Mouse (Mus musculus) midbrain, embryonic 16.5 days (tissue): ENCODE data around the gene Pold2. TPM values are rescaled to one million over a fixed set of nuclear protein-coding genes. Genes with fewer than 3 reads are reported as not detected.

Experiments used
- ATAC-seq: fragments of 200-750 bp; cut with Nextera tagmentation; 2 replicates; pipeline ENCODE4 v1.8.0; 2017; ENCODE audit warnings: moderate TSS enrichment
- H3K27ac ChIP-seq: fragments of 300-500 bp; sonication (generic); 2 replicates; pipeline ENCODE4 v1.5.1; 2014; ENCODE audit warnings: mild to moderate bottlenecking, low read length, mixed read lengths
- H3K27me3 ChIP-seq: fragments of 300-500 bp; sonication (generic); 2 replicates; pipeline ENCODE4 v1.6.1; 2014; ENCODE audit warnings: low read depth, low read length, mixed read lengths; ENCODE audit not compliant: control insufficient read depth, insufficient read depth
- H3K36me3 ChIP-seq: fragments of 300-500 bp; sonication (generic); 2 replicates; pipeline ENCODE4 v1.6.1; 2014; ENCODE audit warnings: mild to moderate bottlenecking, low read length, moderate library complexity, mixed read lengths; ENCODE audit not compliant: control insufficient read depth, insufficient read depth
- H3K4me1 ChIP-seq: fragments of 300-500 bp; sonication (generic); 2 replicates; pipeline ENCODE4 v1.6.1; 2014; ENCODE audit warnings: mild to moderate bottlenecking, low read length, mixed read lengths; ENCODE audit not compliant: control insufficient read depth, insufficient read depth
- H3K4me2 ChIP-seq: fragments of 300-500 bp; sonication (generic); 2 replicates; pipeline ENCODE4 v1.6.1; 2014; ENCODE audit warnings: mild to moderate bottlenecking, low read length, mixed read lengths
- H3K4me3 ChIP-seq: fragments of 300-500 bp; sonication (generic); 2 replicates; pipeline ENCODE4 v1.5.1; 2014; ENCODE audit warnings: low read depth, mild to moderate bottlenecking, low read length, moderate library complexity, mixed read lengths
- H3K9ac ChIP-seq: fragments of 300-500 bp; sonication (generic); 2 replicates; pipeline ENCODE4 v1.6.1; 2014; ENCODE audit warnings: low read depth, low read length, mixed read lengths
- H3K9me3 ChIP-seq: fragments of 300-500 bp; sonication (generic); replicated peaks from 2 replicates; pipeline ENCODE4 v1.6.1; 2014; ENCODE audit warnings: mild to moderate bottlenecking, low read length, mixed read lengths; ENCODE audit not compliant: control insufficient read depth, poor library complexity, severe bottlenecking
- WGBS: fragments of 180-500 bp; shearing (Covaris S2); extraction: QIAGEN DNeasy Blood & Tissue Kit; methylation state at CpG from one replicate; pipeline ENCODE4 v1.1.7; 2014; 5-methylcytosine and 5-hydroxymethylcytosine counted together
- polyA plus RNA-seq: library from polyadenylated mRNA; unstranded; fragments of >200 nt; fragmentation: Nextera tagmentation; extraction: Ambion mirVana; gene quantifications from 2 replicates; pipeline ENCODE4 v1.2.1, GENCODE M21; 2015

Gene Pold2
- polyA plus RNA-seq, 1 experiment from 2014 or later, result 57.4 TPM

DNA sequence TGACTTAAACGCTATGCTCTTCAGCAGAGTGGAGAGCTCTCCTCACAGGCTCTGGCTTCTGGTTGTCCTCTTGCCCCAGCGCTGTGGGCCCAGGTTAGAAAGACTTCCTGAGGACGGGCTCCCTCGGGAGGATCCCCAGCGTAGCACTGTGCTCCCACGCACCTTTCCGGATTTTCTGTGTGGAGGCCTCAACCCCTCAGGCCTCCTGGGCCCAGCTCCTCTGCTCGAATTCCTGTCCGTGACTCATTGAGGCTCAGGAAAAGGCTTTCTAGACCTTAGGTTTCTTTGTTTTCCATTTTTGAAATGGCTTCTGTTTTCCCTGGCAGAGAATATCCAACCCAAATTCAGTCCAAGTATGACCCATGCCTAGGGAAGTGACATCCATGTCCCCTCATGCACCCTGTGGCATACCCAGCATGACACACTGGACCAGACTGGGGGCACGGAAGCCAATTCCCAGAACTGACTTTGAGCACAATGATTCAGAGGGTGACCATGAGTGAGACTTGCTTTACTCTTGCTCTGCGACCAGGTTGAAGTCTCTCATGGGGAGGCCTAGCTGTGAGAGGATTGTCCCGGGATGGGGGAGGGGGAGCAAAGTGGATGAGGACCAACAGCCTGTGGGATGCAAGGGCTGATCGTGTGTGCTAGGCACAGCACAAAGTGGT, 18.1 kb downstream of the Pold2 start:
- H3K27ac ChIP-seq, result no peak overlapping the region
- no peak for ATAC-seq
- H3K9ac ChIP-seq, result no peak overlapping the region
- no peak overlapping the region for H3K4me2 ChIP-seq
- peaks cover 5% of the 10 kb centered on the region; the same call in 1 of the 2 replicates for H3K4me1 ChIP-seq
- WGBS, result 87% methylated on average over 13 of the region's 13 CpGs
- H3K36me3 ChIP-seq, result no peaks in the 10 kb centered on the region
- no peaks in the 10 kb centered on the region for H3K9me3 ChIP-seq
- peaks cover 34% of the 10 kb centered on the region for H3K27me3 ChIP-seq
- H3K4me3 ChIP-seq, result no peak overlapping the region

DNA sequence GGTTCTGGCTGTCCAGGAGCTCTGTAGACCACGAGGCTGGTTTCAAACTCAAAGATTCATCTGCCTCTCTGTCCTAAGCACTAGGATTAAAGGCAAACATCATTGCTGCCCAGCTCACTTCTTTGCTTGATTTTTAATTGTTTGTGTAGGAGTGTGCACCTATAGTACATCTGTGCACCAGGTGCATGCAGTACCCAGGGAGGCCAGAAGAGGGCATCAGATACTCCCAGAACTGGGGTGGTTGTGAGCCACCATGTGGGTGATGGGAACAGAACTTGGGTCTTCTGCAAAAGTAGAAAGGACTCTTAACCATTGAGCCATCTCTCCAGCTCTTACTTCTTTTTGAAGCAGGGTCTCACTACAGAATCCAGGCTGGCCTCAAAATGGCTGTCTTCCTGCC, 19.4 kb downstream of the Pold2 start:
- Histone ChIP-seq H3K27me3 (peaks cover 30% of the 10 kb centered on the region), H3K4me1 (peaks cover 5% of the 10 kb centered on the region; the same call in 1 of the 2 replicates), H3K4me2 (no peak overlapping the region), H3K9me3 (no peaks in the 10 kb centered on the region), H3K36me3 (no peaks in the 10 kb centered on the region), H3K4me3 (no peak overlapping the region), H3K9ac (no peak overlapping the region), H3K27ac (no peak overlapping the region)
- ATAC-seq, result no peak
- WGBS, result 58% methylated on average over 1 of the region's 1 CpGs

DNA sequence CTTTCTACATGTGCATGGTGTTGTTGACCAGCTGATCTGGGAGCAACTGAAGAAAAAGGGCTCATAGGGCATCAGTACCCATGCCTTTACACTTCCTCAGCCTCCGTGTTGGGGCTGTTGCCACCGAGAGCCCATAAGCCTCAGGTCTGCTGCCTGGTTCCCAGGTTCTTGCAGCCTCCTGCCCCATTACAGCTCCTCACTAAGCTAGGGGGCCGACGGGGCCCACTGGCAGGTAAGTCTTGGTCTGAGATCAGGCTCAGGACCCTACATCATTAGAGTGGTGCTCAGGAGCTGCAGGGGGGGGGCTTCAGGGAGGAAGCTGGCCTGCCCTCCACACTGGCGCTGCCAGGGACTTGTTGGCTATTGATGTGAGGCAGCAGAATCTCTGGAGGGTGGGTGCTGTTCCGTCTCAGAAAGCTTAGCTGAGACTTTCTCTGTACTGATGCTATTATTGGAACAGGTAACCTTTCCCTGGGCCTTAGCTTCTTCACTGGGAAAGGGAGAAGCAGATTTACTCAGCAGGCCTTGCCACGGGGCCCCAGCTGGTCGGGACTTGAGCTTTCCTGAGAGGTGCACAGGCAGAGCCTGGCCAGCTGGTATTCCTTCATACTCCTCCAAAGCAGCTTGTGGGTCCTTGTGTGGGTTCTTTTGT, 21.5 kb downstream of the Pold2 start:
- ATAC-seq, result no peak
- peaks cover 10% of the 10 kb centered on the region for H3K27me3 ChIP-seq
- H3K36me3 ChIP-seq, result no peaks in the 10 kb centered on the region
- H3K9ac ChIP-seq, result no peak overlapping the region
- peaks cover 2% of the 10 kb centered on the region; the same call in 1 of the 2 replicates for H3K4me1 ChIP-seq
- H3K4me3 ChIP-seq, result no peak overlapping the region
- H3K4me2 ChIP-seq, result no peak overlapping the region
- no peaks in the 10 kb centered on the region for H3K9me3 ChIP-seq
- H3K27ac ChIP-seq, result no peak overlapping the region
- WGBS, result 75% methylated on average over 8 of the region's 8 CpGs

DNA sequence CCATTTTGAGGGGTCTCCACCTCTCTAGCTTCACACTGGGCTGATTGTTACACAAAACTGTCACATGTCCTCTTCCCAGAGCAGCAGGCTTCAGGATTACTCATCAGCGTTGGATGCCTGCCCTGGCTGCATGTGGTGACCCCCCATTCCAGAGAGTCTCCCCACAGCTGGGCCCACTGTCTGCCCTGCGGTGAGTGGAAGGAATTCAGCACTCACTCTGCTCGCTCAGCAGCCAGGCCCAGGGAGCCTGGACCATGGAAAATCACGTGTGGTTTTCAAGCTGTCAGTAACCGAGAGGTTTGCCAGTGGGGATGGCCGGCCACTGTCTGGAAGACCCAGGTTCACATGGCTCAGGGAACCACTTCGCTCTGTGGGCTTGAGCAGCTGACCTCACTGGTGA, 22.2 kb downstream of the Pold2 start:
- no peak overlapping the region for H3K9ac ChIP-seq
- no peaks in the 10 kb centered on the region for H3K9me3 ChIP-seq
- WGBS, result 40% methylated on average over 7 of the region's 7 CpGs
- no peak overlapping the region for H3K4me2 ChIP-seq
- no peak overlapping the region for H3K4me3 ChIP-seq
- 0 out of 2 replicates have a peak, but pooled peaks have one; percentile 32 for ATAC-seq
- no peaks in the 10 kb centered on the region for H3K4me1 ChIP-seq
- no peaks in the 10 kb centered on the region for H3K36me3 ChIP-seq
- H3K27me3 ChIP-seq, result peaks cover 4% of the 10 kb centered on the region; the same call in 1 of the 2 replicates
- no peak overlapping the region for H3K27ac ChIP-seq

DNA sequence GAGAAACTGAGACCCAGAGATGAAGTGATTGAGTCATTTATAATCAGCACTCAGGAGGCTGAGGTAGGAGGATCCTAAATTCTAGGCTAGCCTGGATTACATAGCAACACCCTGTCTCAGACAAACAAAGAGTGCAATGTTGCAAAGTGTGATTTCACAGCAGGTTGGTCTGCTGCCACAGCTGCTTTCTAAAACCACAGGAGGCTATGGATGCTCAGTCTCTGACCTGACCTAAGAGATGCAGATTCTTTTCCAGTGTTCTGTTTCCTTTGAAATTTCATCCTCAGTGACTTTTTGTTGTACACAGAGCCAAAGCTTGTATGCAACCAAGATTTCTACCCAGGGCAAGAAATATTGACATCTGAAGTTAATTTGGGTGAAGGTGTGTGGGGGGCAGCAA, 22.6 kb downstream of the Pold2 start:
- Histone ChIP-seq H3K36me3 (no peaks in the 10 kb centered on the region), H3K27me3 (no peaks in the 10 kb centered on the region), H3K4me3 (no peak overlapping the region), H3K4me2 (no peak overlapping the region), H3K4me1 (no peaks in the 10 kb centered on the region), H3K9me3 (no peaks in the 10 kb centered on the region), H3K9ac (no peak overlapping the region), H3K27ac (no peak overlapping the region)
- no peak for ATAC-seq

DNA sequence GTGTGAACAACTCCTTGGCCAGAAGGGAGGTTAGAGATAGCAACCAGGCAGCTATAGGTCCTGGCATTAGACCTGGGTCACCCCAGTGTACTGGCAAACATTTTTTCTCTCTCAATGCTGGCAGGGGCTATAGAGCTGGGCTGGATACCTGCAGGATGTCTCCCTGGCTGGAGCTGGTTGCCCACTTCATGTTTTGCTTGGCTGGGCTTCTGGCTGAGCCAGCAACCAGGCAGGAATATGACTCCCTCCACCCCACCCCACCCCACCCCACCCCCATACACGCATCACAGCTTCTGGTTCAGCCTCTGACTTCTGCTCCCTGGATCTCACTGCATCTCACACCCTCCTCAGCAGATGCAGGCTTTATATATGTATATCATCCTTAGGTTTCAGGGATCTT, 25.8 kb downstream of the Pold2 start:
- no peaks in the 10 kb centered on the region for H3K27me3 ChIP-seq
- H3K9ac ChIP-seq, result no peak overlapping the region
- no peak overlapping the region for H3K27ac ChIP-seq
- H3K4me1 ChIP-seq, result no peaks in the 10 kb centered on the region
- no peak overlapping the region for H3K4me3 ChIP-seq
- no peaks in the 10 kb centered on the region for H3K36me3 ChIP-seq
- no peak overlapping the region for H3K4me2 ChIP-seq
- no peaks in the 10 kb centered on the region for H3K9me3 ChIP-seq
- 75% methylated on average over 1 of the region's 1 CpGs for WGBS
- ATAC-seq, result no peak

DNA sequence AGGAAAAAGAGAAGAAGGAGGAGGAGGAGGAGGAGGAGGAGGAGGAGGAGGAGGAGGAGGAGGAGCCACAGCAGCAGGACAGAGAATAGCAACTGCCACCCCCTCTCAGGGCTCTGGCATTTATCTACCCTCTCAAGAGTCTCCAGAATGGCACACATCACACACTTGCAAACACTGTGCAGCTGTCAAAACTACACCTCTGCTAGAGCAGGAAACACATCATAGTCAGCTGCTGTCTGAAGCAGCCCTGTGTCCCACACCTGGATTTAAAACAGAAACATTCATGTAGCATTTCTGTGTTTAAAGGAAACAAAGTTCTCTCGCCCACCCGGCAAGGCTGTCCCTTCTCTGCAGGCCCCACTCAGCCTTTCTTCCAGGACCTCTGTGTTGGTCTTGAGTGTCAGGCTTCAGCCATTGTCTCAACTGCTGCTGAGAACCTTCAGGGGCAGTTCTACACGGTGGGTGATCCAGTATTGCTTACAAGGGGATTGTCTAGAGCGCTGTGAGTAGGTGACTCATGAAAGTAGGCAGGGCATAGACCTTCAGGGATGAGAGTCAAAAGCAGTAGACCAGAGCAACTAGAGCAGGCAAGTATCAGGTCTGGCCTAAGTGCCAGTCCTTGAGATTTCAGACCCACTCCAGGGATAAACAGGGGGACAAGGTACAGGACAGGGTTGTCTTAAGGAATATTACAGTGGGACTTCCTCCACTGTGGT, 26.9 kb downstream of the Pold2 start:
- H3K27me3 ChIP-seq, result no peaks in the 10 kb centered on the region
- H3K4me2 ChIP-seq, result no peak overlapping the region
- WGBS, result 59% methylated on average over 4 of the region's 4 CpGs
- no peak for ATAC-seq
- H3K36me3 ChIP-seq, result no peaks in the 10 kb centered on the region
- no peak overlapping the region for H3K27ac ChIP-seq
- H3K9me3 ChIP-seq, result no peaks in the 10 kb centered on the region
- H3K4me1 ChIP-seq, result no peaks in the 10 kb centered on the region
- H3K9ac ChIP-seq, result no peak overlapping the region
- H3K4me3 ChIP-seq, result no peak overlapping the region

DNA sequence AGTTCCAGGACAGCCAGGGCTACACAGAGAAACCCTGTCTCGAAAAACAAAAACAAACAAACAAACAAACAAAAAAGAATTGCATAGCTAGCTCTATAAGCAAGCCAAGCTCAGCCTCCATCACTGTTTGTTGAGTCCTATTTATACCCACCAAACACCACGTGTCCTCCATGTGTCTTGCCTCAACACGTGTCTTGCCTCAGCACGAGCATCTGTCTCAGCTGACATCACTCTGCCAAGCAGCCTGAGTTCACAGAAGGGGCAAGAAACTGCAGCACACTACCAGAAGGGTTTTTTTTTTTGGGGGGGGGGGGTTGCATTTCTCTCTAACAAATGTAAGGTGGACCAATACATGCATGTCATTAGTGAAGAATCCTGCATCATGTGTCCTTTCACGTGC, 27.6 kb downstream of the Pold2 start:
- ATAC-seq, result no peak
- Histone ChIP-seq H3K9ac (no peak overlapping the region), H3K9me3 (no peaks in the 10 kb centered on the region), H3K27me3 (no peaks in the 10 kb centered on the region), H3K4me2 (no peak overlapping the region), H3K4me1 (no peaks in the 10 kb centered on the region), H3K4me3 (no peak overlapping the region), H3K27ac (no peak overlapping the region), H3K36me3 (no peaks in the 10 kb centered on the region)
- WGBS, result 77% methylated on average over 5 of the region's 5 CpGs

DNA sequence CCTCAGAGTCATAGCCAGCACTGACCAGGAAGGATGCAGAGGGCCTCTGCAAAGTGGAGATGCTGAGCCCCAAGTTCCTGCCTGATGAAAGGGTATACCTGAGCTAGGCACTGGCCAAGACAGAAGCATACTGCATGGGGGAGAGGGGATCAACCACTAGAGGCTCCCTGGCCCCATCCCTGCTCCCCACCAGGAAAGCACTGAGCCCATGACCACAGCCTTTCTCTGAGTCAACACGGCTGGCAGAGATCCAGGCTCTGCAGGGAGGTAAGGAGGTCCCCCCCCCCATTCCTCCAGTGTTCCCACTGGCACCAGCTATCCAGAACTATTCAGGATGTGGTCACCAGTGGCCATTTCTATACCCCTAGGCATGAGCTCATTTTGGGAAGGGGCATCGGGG, 28.8 kb downstream of the Pold2 start:
- 31% methylated on average over 1 of the region's 2 CpGs for WGBS
- H3K27ac ChIP-seq, result no peak overlapping the region
- no peak overlapping the region for H3K4me3 ChIP-seq
- H3K9ac ChIP-seq, result no peak overlapping the region
- H3K36me3 ChIP-seq, result no peaks in the 10 kb centered on the region
- ATAC-seq, result no peak
- no peak overlapping the region for H3K4me2 ChIP-seq
- no peaks in the 10 kb centered on the region for H3K27me3 ChIP-seq
- no peaks in the 10 kb centered on the region for H3K9me3 ChIP-seq
- no peaks in the 10 kb centered on the region for H3K4me1 ChIP-seq
